Mouse (Mus musculus) MEL (cell line): ENCODE results near the gene Bpi. TPM values are rescaled to one million over a fixed set of nuclear protein-coding genes. Genes with fewer than 3 reads are reported as not detected.

ENCODE experiments used
- DNase-seq: peaks from one replicate; pipeline ENCODE4 v3.0.0; 2011; ENCODE audit warnings: low read depth, low spot score
- H3K27ac ChIP-seq: 2 replicates; pipeline ENCODE4 v1.5.1; 2012; ENCODE audit warnings: low read depth, mild to moderate bottlenecking, control low read depth, low read length, moderate library complexity; ENCODE audit not compliant: control insufficient read depth
- H3K27me3 ChIP-seq, 2 experiments: fragments of 150-350 bp in 1 of 2; sonication (generic) in 1 of 2; 2 replicates each; pipeline ENCODE4 v1.6.1; 2012; ENCODE audit warnings: low read length in 2 of 2, mild to moderate bottlenecking in 2 of 2, improper control_type of control experiment in 1 of 2, moderate library complexity in 1 of 2; ENCODE audit not compliant: insufficient read depth in 2 of 2, control insufficient read depth in 1 of 2
- H3K36me3 ChIP-seq, 2 experiments: 2 replicates each; pipeline ENCODE4 v1.6.1; 2012 to 2014; ENCODE audit warnings: low read length in 2 of 2, improper control_type of control experiment in 1 of 2, inconsistent platforms in 1 of 2, mild to moderate bottlenecking in 1 of 2; ENCODE audit not compliant: insufficient read depth in 2 of 2, control insufficient read depth in 1 of 2
- H3K4me1 ChIP-seq, 2 experiments: fragments of 150-350 bp in 1 of 2; sonication (generic) in 1 of 2; 2 replicates each; pipeline ENCODE4 v1.6.1; 2012; ENCODE audit warnings: low read length in 2 of 2, improper control_type of control experiment in 1 of 2, mild to moderate bottlenecking in 1 of 2; ENCODE audit not compliant: insufficient read depth in 2 of 2, control insufficient read depth in 1 of 2
- H3K4me3 ChIP-seq, 2 experiments: fragments of 150-350 bp in 1 of 2; sonication (generic) in 1 of 2; 2 replicates each; pipeline ENCODE4 v1.5.1; 2012; ENCODE audit warnings: low read depth in 2 of 2, low read length in 2 of 2, mild to moderate bottlenecking in 2 of 2, moderate library complexity in 2 of 2, control low read depth in 1 of 2, improper control_type of control experiment in 1 of 2; ENCODE audit not compliant: control insufficient read depth in 1 of 2, insufficient read depth in 1 of 2
- H3K79me2 ChIP-seq: 2 replicates; pipeline ENCODE4 v1.6.1; 2012; ENCODE audit warnings: mild to moderate bottlenecking, low read length, moderate library complexity; ENCODE audit not compliant: control insufficient read depth, poor library complexity, insufficient read depth
- H3K9ac ChIP-seq: 2 replicates; pipeline ENCODE4 v1.6.1; 2012; ENCODE audit warnings: low read depth, mild to moderate bottlenecking, control low read depth, low read length, moderate library complexity; ENCODE audit not compliant: control insufficient read depth, poor library complexity, severe bottlenecking
- H3K9me3 ChIP-seq: fragments of 150-350 bp; sonication (generic); replicated peaks from 2 replicates; pipeline ENCODE4 v1.6.1; 2012; ENCODE audit warnings: mild to moderate bottlenecking, low read length, improper control_type of control experiment, moderate library complexity; ENCODE audit not compliant: insufficient read depth
- BHLHE40 ChIP-seq: IDR thresholded peaks from 2 replicates; pipeline ENCODE4 v1.6.1; 2012; ENCODE audit warnings: low read depth, mild to moderate bottlenecking, inconsistent platforms, low read length, improper control_type of control experiment, borderline replicate concordance
- CHD1 ChIP-seq: IDR thresholded peaks from 2 replicates; pipeline ENCODE4 v1.6.1; 2012; ENCODE audit warnings: low read depth, mild to moderate bottlenecking, inconsistent platforms, low read length, improper control_type of control experiment
- CHD2 ChIP-seq: IDR thresholded peaks from 2 replicates; pipeline ENCODE4 v1.6.1; 2011; ENCODE audit warnings: low read length, improper control_type of control experiment
- CTCF ChIP-seq, 3 experiments: IDR thresholded peaks in 2 of 3; conservative IDR thresholded peaks in 1 of 3; 2 replicates each; pipeline ENCODE4 v1.5.1; 2011 to 2012; ENCODE audit warnings: low read length in 3 of 3, low read depth in 2 of 3, mild to moderate bottlenecking in 2 of 3, improper control_type of control experiment in 1 of 3, inconsistent platforms in 1 of 3, mixed read lengths in 1 of 3, moderate library complexity in 1 of 3; ENCODE audit not compliant: control insufficient read depth in 1 of 3, insufficient read depth in 1 of 3, poor library complexity in 1 of 3, severe bottlenecking in 1 of 3
- GATA1 ChIP-seq: IDR thresholded peaks from 2 replicates; pipeline ENCODE4 v1.6.1; 2011; ENCODE audit warnings: low read depth, low read length, improper control_type of control experiment
- HCFC1 ChIP-seq: IDR thresholded peaks from 2 replicates; pipeline ENCODE4 v1.6.1; 2012; ENCODE audit warnings: low read depth, mild to moderate bottlenecking, inconsistent platforms, low read length, improper control_type of control experiment, moderate library complexity
- JUND ChIP-seq: IDR thresholded peaks from 2 replicates; pipeline ENCODE4 v1.6.1; 2011; ENCODE audit warnings: low read depth, mild to moderate bottlenecking, improper control_type of control experiment, low read length
- MAFK ChIP-seq: IDR thresholded peaks from 2 replicates; pipeline ENCODE4 v1.6.1; 2011; ENCODE audit warnings: low read depth, mild to moderate bottlenecking, low read length, improper control_type of control experiment, borderline replicate concordance
- MAX ChIP-seq: IDR thresholded peaks from 2 replicates; pipeline ENCODE4 v1.6.1; 2011; ENCODE audit warnings: low read length, improper control_type of control experiment
- MAZ ChIP-seq: IDR thresholded peaks from 2 replicates; pipeline ENCODE4 v1.6.1; 2012; ENCODE audit warnings: low read depth, mild to moderate bottlenecking, inconsistent platforms, low read length, improper control_type of control experiment
- MEF2A ChIP-seq: IDR thresholded peaks from 2 replicates; pipeline ENCODE4 v1.6.1; 2014; ENCODE audit warnings: low read depth, mild to moderate bottlenecking, inconsistent platforms, low read length, improper control_type of control experiment; ENCODE audit not compliant: poor library complexity, insufficient replicate concordance, severe bottlenecking; ENCODE audit errors: extremely low read depth
- MYC ChIP-seq: IDR thresholded peaks from 2 replicates; pipeline ENCODE4 v1.6.1; 2011; ENCODE audit warnings: low read depth, mild to moderate bottlenecking, low read length, improper control_type of control experiment, moderate library complexity
- NELFE ChIP-seq: IDR thresholded peaks from 2 replicates; pipeline ENCODE4 v1.6.1; 2011; ENCODE audit warnings: low read depth, low read length, improper control_type of control experiment
- NRF1 ChIP-seq: IDR thresholded peaks from 2 replicates; pipeline ENCODE4 v1.6.1; 2014; ENCODE audit warnings: low read depth, mild to moderate bottlenecking, inconsistent platforms, low read length, improper control_type of control experiment, moderate library complexity; ENCODE audit not compliant: poor library complexity, insufficient read depth, severe bottlenecking
- POLR2A ChIP-seq, 2 experiments: IDR thresholded peaks; 2 replicates each; pipeline ENCODE4 v1.6.1; 2011 to 2012; ENCODE audit warnings: low read length in 2 of 2, mild to moderate bottlenecking in 2 of 2, control low read depth in 1 of 2, improper control_type of control experiment in 1 of 2, low read depth in 1 of 2, moderate library complexity in 1 of 2; ENCODE audit not compliant: control insufficient read depth in 1 of 2, insufficient read depth in 1 of 2, poor library complexity in 1 of 2
- POLR2AphosphoS2 ChIP-seq: IDR thresholded peaks from 2 replicates; pipeline ENCODE4 v1.6.1; 2011; ENCODE audit warnings: low read length, improper control_type of control experiment
- SIN3A ChIP-seq: IDR thresholded peaks from 2 replicates; pipeline ENCODE4 v1.6.1; 2012; ENCODE audit warnings: low read length, improper control_type of control experiment, inconsistent platforms
- SMC3 ChIP-seq: IDR thresholded peaks from 2 replicates; pipeline ENCODE4 v1.6.1; 2011; ENCODE audit warnings: low read depth, low read length, improper control_type of control experiment
- TAL1 ChIP-seq: IDR thresholded peaks from 2 replicates; pipeline ENCODE4 v1.6.1; 2012; ENCODE audit warnings: mild to moderate bottlenecking, inconsistent platforms, low read length, moderate library complexity, mixed read lengths
- TBP ChIP-seq: IDR thresholded peaks from 2 replicates; pipeline ENCODE4 v1.8.0; 2011; ENCODE audit warnings: low read depth, low read length, improper control_type of control experiment
- UBTF ChIP-seq: IDR thresholded peaks from 2 replicates; pipeline ENCODE4 v1.6.1; 2012; ENCODE audit warnings: low read depth, mild to moderate bottlenecking, inconsistent platforms, low read length, improper control_type of control experiment, moderate library complexity, borderline replicate concordance; ENCODE audit not compliant: insufficient read depth
- ZC3H11A ChIP-seq: IDR thresholded peaks from 2 replicates; pipeline ENCODE4 v1.6.1; 2012; ENCODE audit warnings: low read depth, mild to moderate bottlenecking, inconsistent platforms, low read length, improper control_type of control experiment
- ZKSCAN1 ChIP-seq: IDR thresholded peaks from 2 replicates; pipeline ENCODE4 v1.6.1; 2012; ENCODE audit warnings: low read depth, mild to moderate bottlenecking, inconsistent platforms, low read length, improper control_type of control experiment, moderate library complexity
- ZMIZ1 ChIP-seq: IDR thresholded peaks from 2 replicates; pipeline ENCODE4 v1.6.1; 2012; ENCODE audit warnings: low read depth, mild to moderate bottlenecking, inconsistent platforms, low read length, improper control_type of control experiment, moderate library complexity
- polyA plus RNA-seq, 2 experiments: library from polyadenylated mRNA; stranded (reverse) in 1 of 2; unstranded in 1 of 2; fragments of >175 nt in 1 of 2; fragments of >200 nt in 1 of 2; gene quantifications; 2 replicates each; pipeline versions ENCODE4 v1.2.1 to v1.2.4; 2012; ENCODE audit warnings: low replicate concordance in 2 of 2, low read depth in 1 of 2; ENCODE audit not compliant: insufficient read length in 2 of 2, insufficient read depth in 1 of 2, missing spikeins in 1 of 2
- total RNA-seq: library from RNA; depleted of rRNA; stranded (reverse); fragments of 300-350 nt; gene quantifications from 2 replicates; pipeline ENCODE4 v1.2.3, GENCODE M21; 2012

The Bpi gene
- total and polyA plus RNA-seq, 3 experiments, result 0.10 TPM; not detected in 2

GRCm38 (mm10) chr2:158243129-158243870 is 14.6 kb upstream of the Bpi start:
- H3K79me2 ChIP-seq, result no peaks in the 10 kb centered on the region
- H3K27ac ChIP-seq, result no peak overlapping the region
- no peaks in the 10 kb centered on the region for H3K36me3 ChIP-seq
- TF ChIP-seq ZKSCAN1 (no peak), SMC3 (no peak), TBP (no peak), CHD2 (no peak), ZC3H11A (no peak), MYC (no peak), CHD1 (no peak), CTCF (IDR thresholded peaks at IDR 0.05 in 2 of 3, conservative IDR thresholded peaks at IDR 0.05 in 1 of 3; ENCODE audit: control insufficient read depth in 1 of 3, insufficient read depth in 1 of 3, low read depth in 2 of 3, low read length in 3 of 3, poor library complexity in 1 of 3, severe bottlenecking in 1 of 3) (no peak), ZMIZ1 (no peak), TAL1 (no peak), UBTF (no peak), JUND (no peak), MEF2A (no peak), SIN3A (no peak), HCFC1 (no peak), MAX (no peak), POLR2AphosphoS2 (no peak), POLR2A (IDR thresholded peaks at IDR 0.05; ENCODE audit: control insufficient read depth in 1 of 2, insufficient read depth in 1 of 2, low read depth in 1 of 2, low read length in 2 of 2, poor library complexity in 1 of 2) (no peak)
- no peaks in the 10 kb centered on the region for H3K9me3 ChIP-seq
- H3K27me3 ChIP-seq, result peaks cover 0 to 4% of the 10 kb centered on the region in 2 experiments; a peak in 2 of 4 replicates
- no peak overlapping the region for H3K9ac ChIP-seq
- no peak for DNase-seq
- H3K4me3 ChIP-seq, result no peak overlapping the region
- H3K4me1 ChIP-seq, result no peaks in the 10 kb centered on the region

- no peak overlapping the region for H3K9ac ChIP-seq
- no peaks in the 10 kb centered on the region for H3K79me2 ChIP-seq
- H3K27ac ChIP-seq, result no peak overlapping the region
- no peak for DNase-seq
- TF ChIP-seq POLR2A (IDR thresholded peaks at IDR 0.05; ENCODE audit: control insufficient read depth in 1 of 2, insufficient read depth in 1 of 2, low read depth in 1 of 2, low read length in 2 of 2, poor library complexity in 1 of 2) (no peak), MYC (no peak), MAZ (no peak), MAFK (no peak), MEF2A (no peak), NELFE (no peak), GATA1 (no peak), BHLHE40 (no peak), POLR2AphosphoS2 (no peak), NRF1 (no peak), CHD1 (no peak), UBTF (no peak)
- H3K9me3 ChIP-seq, result no peaks in the 10 kb centered on the region
- no peak overlapping the region for H3K4me3 ChIP-seq
- H3K4me1 ChIP-seq, result no peaks in the 10 kb centered on the region
- H3K27me3 ChIP-seq, result peaks cover 0 to 6% of the 10 kb centered on the region in 2 experiments; a peak in 2 of 4 replicates
- no peaks in the 10 kb centered on the region for H3K36me3 ChIP-seq
These were observed 12.6 kb upstream of the Bpi start for GRCm38 (mm10) chr2:158245072-158245817.
